Mouse (Mus musculus): ENCODE data around the gene Gm11634. TPM values are rescaled to one million over a fixed set of nuclear protein-coding genes. Genes with fewer than 3 reads are reported as not detected.
"Not testable (repeated sequence)": the region's sequence is repeated elsewhere in the genome, so short reads cannot be mapped to it uniquely, and the experiment has no call there.

Gene Gm11634
- not detected in 2 replicates for polyA plus RNA-seq (2012; rRNA removed)

DNA sequence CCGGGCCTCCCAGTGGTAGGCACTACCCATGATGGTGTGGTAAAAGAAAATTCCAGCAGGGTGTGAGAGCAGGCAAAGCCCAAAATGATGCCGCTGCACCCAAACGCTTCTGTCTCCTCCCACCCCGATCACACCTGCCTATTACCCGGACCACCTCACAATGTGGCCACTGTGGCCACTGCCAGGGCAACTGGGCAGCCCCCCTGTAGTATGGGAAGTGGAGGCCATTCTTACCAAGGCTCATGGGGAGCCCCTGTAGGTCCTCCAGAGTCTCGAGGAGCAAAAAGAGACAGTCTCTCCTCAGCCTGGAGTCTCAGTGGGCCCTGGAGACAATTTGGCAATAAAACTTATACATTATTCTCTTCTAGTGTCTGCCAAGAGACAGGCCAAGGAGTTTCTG lies at the start of gene Gm11634:
Gm11634 (minus strand) TSS at position 101 of the 400 bp plus-strand sequence.
- no peak within 1 kb of the TSS for H3K4me3 ChIP-seq (ENCODE audit: insufficient read depth, low read depth, low read length)
- no peaks in the 10 kb centered on the region for H3K27me3 ChIP-seq (replicated peaks; ENCODE audit: control insufficient read depth, insufficient read depth, low read length)
- no peak for TF ChIP-seq CTCF (conservative IDR thresholded peaks at IDR 0.05; ENCODE audit: insufficient read depth, insufficient read length, low read depth, low read length)
- no peak for TF ChIP-seq POLR2A (IDR thresholded peaks at IDR 0.05; ENCODE audit: low read depth, low read length)
- DNase-seq = no peak
- H3K4me1 ChIP-seq (ENCODE audit: control insufficient read depth, insufficient read depth, low read length) = no peaks in the 10 kb centered on the region
- H3K36me3 ChIP-seq (ENCODE audit: control insufficient read depth, insufficient read depth, low read length) = no peaks in the 10 kb centered on the region
- 80% methylated on average over 6 of the region's 6 CpGs for WGBS
- H3K27ac ChIP-seq (ENCODE audit: insufficient read depth, low read depth, low read length) = no peak within 1 kb of the TSS

DNA sequence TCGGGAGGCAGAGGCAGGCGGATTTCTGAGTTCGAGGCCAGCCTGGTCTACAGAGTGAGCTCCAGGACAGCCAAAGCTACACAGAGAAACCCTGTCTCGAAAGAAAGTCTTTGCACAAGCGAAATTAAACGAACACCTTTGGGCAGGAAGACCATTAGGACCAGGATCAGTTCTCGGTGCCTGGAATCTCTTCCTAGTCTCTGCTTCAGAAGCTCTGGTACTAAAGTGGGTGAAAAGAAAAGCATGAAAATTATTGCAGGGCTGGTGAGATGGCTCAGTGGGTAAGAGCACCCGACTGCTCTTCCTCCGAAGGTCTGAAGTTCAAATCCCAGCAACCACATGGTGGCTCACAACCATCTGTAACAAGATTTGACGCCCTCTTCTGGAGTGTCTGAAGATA lies 48.0 kb upstream of the Gm11634 start:
- not testable (repeated sequence) for H3K27ac ChIP-seq (ENCODE audit: insufficient read depth, low read depth, low read length); H3K4me3 ChIP-seq (ENCODE audit: insufficient read depth, low read depth, low read length); H3K36me3 ChIP-seq (ENCODE audit: control insufficient read depth, insufficient read depth, low read length); DNase-seq; H3K4me1 ChIP-seq (ENCODE audit: control insufficient read depth, insufficient read depth, low read length); H3K27me3 ChIP-seq (replicated peaks; ENCODE audit: control insufficient read depth, insufficient read depth, low read length)
- 94% methylated on average over 10 of the region's 10 CpGs for WGBS

DNA sequence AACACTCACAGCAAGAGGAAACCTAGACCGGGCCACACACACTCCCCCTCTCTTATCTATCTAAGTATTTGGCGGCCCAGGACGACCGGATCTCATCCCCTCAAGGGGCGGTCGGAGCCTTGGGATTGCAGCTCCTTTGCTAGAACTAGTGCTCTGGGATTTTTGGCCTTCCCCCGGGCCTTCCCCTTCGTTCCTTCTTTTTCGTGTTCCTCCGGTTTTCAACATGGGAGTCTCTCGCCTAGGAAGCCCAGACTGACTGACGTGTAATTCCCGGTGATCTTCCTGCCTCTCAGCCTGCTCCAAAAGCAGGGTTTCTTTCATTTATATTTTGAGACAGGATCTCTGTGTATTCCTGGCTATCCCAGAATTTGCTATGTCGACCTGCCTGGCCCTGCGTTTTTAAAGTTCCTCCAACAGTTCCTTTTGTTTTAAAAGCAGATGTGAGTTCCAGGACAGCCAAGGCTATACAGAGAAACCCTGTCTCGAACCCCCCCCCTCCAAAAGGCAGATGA lies 47.3 kb upstream of the Gm11634 start:
- H3K27me3 ChIP-seq (replicated peaks; ENCODE audit: control insufficient read depth, insufficient read depth, low read length); DNase-seq; H3K36me3 ChIP-seq (ENCODE audit: control insufficient read depth, insufficient read depth, low read length); H3K4me1 ChIP-seq (ENCODE audit: control insufficient read depth, insufficient read depth, low read length): not testable (repeated sequence)
- Histone ChIP-seq H3K27ac (ENCODE audit: insufficient read depth, low read depth, low read length) (peak overlapping the region; percentile 60; the same call in 1 of the 2 replicates), H3K4me3 (ENCODE audit: insufficient read depth, low read depth, low read length) (peak overlapping the region; percentile 35)
- 10% methylated on average over 16 of the region's 16 CpGs for WGBS

DNA sequence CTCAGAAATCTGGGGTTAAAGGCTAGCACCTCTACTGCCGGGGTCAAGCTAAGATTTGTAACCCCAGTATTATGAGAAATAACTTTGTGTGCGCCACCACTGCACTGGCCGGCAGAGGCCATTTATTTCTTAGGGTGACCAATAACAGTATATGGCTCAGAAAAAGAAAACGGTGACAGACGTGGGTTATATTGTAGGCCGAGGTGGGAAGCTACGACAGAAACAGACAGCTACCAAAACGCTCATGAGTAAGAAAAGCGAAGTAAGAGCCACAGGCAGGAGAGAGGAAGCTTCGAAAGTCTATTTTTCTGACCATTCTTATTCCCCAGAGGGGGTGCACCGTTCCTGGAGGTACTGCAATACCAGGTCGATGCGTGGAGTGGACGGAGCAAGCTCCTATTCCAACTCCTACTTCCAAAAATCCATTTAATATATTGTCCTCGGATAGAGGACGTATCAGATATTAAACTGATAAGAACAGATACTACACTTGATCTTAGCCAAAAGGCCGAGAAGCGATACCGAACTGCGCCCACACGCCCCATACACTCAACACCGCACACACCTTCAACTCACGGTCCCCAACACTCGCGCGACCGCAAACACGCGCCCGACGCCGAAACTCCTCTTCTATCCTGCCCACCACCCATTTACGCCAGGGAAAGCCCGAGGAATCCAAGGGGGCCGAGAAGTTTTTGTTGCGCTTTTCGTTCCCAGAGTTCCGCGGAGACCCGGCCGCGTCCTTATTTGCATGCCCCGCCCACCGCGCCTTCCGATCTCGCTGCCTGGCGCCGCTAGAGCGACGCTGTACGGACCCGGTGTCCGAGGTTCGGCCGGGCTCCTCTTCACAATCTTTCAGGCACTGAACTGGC lies 46.6 kb upstream of the Gm11634 start:
- not testable (repeated sequence) for H3K27me3 ChIP-seq (replicated peaks; ENCODE audit: control insufficient read depth, insufficient read depth, low read length); H3K36me3 ChIP-seq (ENCODE audit: control insufficient read depth, insufficient read depth, low read length); H3K4me1 ChIP-seq (ENCODE audit: control insufficient read depth, insufficient read depth, low read length)
- Histone ChIP-seq H3K4me3 (ENCODE audit: insufficient read depth, low read depth, low read length) (peak overlapping the region; percentile 35), H3K27ac (ENCODE audit: insufficient read depth, low read depth, low read length) (peak overlapping the region; percentile 96)
- peak; percentile 75 for DNase-seq
- under 1% methylated on average over 44 of the region's 56 CpGs for WGBS

DNA sequence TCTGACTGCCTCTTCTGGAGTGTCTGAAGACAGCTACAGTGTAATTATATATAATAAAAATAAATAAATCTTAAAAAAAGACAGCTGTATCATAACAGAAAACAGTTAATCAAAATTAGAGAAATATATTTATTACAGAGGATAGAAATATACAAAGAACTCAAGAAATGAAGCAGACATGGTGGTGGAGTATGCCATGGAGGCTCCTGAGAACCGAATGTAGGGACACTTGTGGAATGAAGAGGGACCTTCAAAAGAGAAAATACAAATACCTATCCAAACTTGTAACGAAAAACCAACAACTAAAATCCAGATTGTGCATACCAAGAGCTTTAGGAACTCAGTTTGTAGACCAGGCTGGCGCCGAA lies 46.0 kb upstream of the Gm11634 start:
- H3K36me3 ChIP-seq (ENCODE audit: control insufficient read depth, insufficient read depth, low read length); H3K4me3 ChIP-seq (ENCODE audit: insufficient read depth, low read depth, low read length); H3K27me3 ChIP-seq (replicated peaks; ENCODE audit: control insufficient read depth, insufficient read depth, low read length); H3K4me1 ChIP-seq (ENCODE audit: control insufficient read depth, insufficient read depth, low read length); DNase-seq; H3K27ac ChIP-seq (ENCODE audit: insufficient read depth, low read depth, low read length): not testable (repeated sequence)
- 2% methylated on average over 4 of the region's 4 CpGs for WGBS

DNA sequence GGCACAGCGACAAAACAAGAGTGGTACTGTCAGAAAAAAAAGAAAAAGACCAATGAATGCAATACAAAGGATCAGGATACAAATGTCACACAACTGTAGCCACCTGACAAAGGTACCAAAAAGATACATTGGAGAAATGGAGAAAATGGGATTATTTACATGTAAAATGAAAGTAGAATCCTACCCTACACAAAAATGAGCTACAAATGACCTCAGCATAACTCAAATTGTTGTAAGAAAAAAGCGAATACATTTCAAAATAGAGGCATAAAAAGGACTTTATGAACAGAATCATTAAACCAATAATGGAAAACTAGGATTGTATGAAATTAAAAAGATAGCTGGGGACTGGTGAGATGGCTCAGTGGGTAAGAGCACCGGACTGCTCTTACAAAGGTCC lies 45.5 kb upstream of the Gm11634 start:
- no peaks in the 10 kb centered on the region for H3K36me3 ChIP-seq (ENCODE audit: control insufficient read depth, insufficient read depth, low read length)
- H3K27me3 ChIP-seq (replicated peaks; ENCODE audit: control insufficient read depth, insufficient read depth, low read length) = no peaks in the 10 kb centered on the region
- no peak overlapping the region for H3K27ac ChIP-seq (ENCODE audit: insufficient read depth, low read depth, low read length)
- TF ChIP-seq CTCF (conservative IDR thresholded peaks at IDR 0.05; ENCODE audit: insufficient read depth, insufficient read length, low read depth, low read length) (no peak), POLR2A (IDR thresholded peaks at IDR 0.05; ENCODE audit: low read depth, low read length) (no peak)
- H3K4me3 ChIP-seq (ENCODE audit: insufficient read depth, low read depth, low read length) = no peak overlapping the region
- DNase-seq = no peak
- no peaks in the 10 kb centered on the region for H3K4me1 ChIP-seq (ENCODE audit: control insufficient read depth, insufficient read depth, low read length)
- 51% methylated on average over 3 of the region's 3 CpGs for WGBS

DNA sequence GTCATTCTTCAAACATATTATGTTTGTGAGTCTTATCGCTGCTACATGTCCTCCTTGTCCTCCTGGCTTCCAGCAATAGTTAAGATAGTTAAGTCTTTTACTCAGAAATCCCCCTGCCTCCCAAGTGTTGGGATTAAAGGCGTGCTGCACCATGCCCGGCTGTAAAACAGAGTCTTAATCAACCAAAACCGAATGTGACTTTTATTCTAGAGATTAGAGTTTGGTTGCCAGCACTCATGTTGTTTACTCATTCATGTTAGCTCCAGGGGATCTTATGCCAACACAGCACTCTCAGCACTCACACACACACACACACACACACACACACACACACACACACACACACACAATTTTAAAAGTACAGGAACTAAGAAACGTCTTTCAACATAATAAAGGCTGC lies 43.9 kb upstream of the Gm11634 start:
- no peak for TF ChIP-seq CTCF (conservative IDR thresholded peaks at IDR 0.05; ENCODE audit: insufficient read depth, insufficient read length, low read depth, low read length)
- no peak for TF ChIP-seq POLR2A (IDR thresholded peaks at IDR 0.05; ENCODE audit: low read depth, low read length)
- no peak overlapping the region for H3K4me3 ChIP-seq (ENCODE audit: insufficient read depth, low read depth, low read length)
- no peaks in the 10 kb centered on the region for H3K4me1 ChIP-seq (ENCODE audit: control insufficient read depth, insufficient read depth, low read length)
- no peaks in the 10 kb centered on the region for H3K27me3 ChIP-seq (replicated peaks; ENCODE audit: control insufficient read depth, insufficient read depth, low read length)
- no peak overlapping the region for H3K27ac ChIP-seq (ENCODE audit: insufficient read depth, low read depth, low read length)
- no peak for DNase-seq
- 30% methylated on average over 5 of the region's 5 CpGs for WGBS
- H3K36me3 ChIP-seq (ENCODE audit: control insufficient read depth, insufficient read depth, low read length) = no peaks in the 10 kb centered on the region

DNA sequence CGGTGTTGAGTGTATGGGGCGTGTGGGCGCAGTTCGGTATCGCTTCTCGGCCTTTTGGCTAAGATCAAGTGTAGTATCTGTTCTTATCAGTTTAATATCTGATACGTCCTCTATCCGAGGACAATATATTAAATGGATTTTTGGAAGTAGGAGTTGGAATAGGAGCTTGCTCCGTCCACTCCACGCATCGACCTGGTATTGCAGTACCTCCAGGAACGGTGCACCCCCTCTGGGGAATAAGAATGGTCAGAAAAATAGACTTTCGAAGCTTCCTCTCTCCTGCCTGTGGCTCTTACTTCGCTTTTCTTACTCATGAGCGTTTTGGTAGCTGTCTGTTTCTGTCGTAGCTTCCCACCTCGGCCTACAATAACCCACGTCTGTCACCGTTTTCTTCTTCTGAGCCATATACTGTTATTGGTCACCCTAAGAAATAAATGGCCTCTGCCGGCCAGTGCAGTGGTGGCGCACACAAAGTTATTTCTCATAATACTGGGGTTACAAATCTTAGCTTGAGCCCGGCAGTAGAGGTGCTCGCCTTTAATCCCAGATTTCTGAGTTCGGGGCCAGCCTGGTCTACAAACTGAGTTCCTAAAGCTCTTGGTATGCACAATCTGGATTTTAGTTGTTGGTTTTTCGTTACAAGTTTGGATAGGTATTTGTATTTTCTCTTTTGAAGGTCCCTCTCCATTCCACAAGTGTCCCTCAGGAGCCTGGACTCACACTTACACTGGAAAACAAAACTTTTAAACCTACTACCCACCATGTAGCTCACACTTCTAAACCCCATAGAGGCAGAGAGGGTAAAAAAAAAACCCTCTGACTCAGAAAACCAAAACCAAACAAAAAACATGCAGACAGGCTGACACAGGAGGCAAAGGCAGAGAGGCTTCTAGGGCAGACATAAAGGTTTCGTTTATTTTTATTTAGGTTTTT lies 42.9 kb upstream of the Gm11634 start:
- 3% methylated on average over 16 of the region's 26 CpGs for WGBS
- not testable (repeated sequence) for H3K4me3 ChIP-seq (ENCODE audit: insufficient read depth, low read depth, low read length)

DNA sequence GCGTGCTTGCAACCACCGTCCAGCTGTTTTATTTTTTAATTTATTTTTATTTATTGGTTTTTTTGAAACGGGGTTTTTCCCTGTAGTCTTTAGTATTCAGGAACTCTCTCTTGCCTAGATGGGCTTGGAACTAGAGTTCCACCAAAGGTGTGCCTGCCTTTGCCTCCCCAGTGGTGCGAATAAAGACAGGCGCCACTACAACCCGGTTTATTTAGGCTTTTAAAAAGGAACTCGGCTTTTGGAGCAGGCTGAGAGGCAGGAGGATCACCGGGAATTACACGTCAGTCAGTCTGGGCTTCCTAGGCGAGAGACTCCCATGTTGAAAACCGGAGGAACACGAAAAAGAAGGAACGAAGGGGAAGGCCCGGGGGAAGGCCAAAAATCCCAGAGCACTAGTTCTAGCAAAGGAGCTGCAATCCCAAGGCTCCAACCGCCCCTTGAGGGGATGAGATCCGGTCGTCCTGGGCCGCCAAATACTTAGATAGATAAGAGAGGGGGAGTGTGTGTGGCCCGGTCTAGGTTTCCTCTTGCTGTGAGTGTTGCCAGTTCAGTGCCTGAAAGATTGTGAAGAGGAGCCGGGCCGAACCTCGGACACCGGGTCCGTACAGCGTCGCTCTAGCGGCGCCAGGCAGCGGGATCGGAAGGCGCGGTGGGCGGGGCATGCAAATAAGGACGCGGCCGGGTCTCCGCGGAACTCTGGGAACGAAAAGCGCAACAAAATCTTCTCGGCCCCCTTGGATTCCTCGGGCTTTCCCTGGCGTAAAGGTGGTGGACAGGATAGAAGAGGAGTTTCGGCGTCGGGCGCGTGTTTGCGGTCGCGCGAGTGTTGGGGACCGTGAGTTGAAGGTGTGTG lies 42.0 kb upstream of the Gm11634 start:
- peak overlapping the region; percentile 44 for H3K4me3 ChIP-seq (ENCODE audit: insufficient read depth, low read depth, low read length)
- 5% methylated on average over 53 of the region's 53 CpGs for WGBS
- H3K27me3 ChIP-seq (replicated peaks; ENCODE audit: control insufficient read depth, insufficient read depth, low read length); H3K4me1 ChIP-seq (ENCODE audit: control insufficient read depth, insufficient read depth, low read length); H3K36me3 ChIP-seq (ENCODE audit: control insufficient read depth, insufficient read depth, low read length): not testable (repeated sequence)
- peak overlapping the region; percentile 93 for H3K27ac ChIP-seq (ENCODE audit: insufficient read depth, low read depth, low read length)
- DNase-seq = peak; percentile 86

More for the DNA sequence above, 42.9 kb upstream of the Gm11634 start:
- DNase-seq = peak; percentile 46
- peak overlapping the region; percentile 93 for H3K27ac ChIP-seq (ENCODE audit: insufficient read depth, low read depth, low read length)
- H3K27me3 ChIP-seq (replicated peaks; ENCODE audit: control insufficient read depth, insufficient read depth, low read length); H3K4me1 ChIP-seq (ENCODE audit: control insufficient read depth, insufficient read depth, low read length); H3K36me3 ChIP-seq (ENCODE audit: control insufficient read depth, insufficient read depth, low read length): not testable (repeated sequence)
